Mouse (Mus musculus) pancreas, adult 10 weeks (tissue): ENCODE results near the gene Olfr284. TPM values are rescaled to one million over a fixed set of nuclear protein-coding genes. Genes with fewer than 3 reads are reported as not detected.

ENCODE experiments used
- polyA plus RNA-seq: library from polyadenylated mRNA; stranded (reverse); fragments of 350-450 nt; fragmentation: Illumina TruSeq; extraction: RNeasy Lipid Tissue Mini Kit (QIAGEN cat#74804); gene quantifications from one replicate; pipeline ENCODE4 v1.2.3, GENCODE M21; 2015; ENCODE audit warnings: low read depth, low replicate concordance; ENCODE audit not compliant: insufficient read depth

The Olfr284 gene
- polyA plus RNA-seq, result not detected

GRCm38 (mm10) chr15:98340887-98341286 lies at the start of gene Olfr284:
Gene Olfr284, minus strand, starts transcription at chr15:98340987.

GRCm38 (mm10) chr15:98380846-98381245 lies 40.1 kb upstream of the Olfr284 start, which contains the start of gene Olfr283:
Gene Olfr283, minus strand, starts transcription at chr15:98380946.

GRCm38 (mm10) chr15:98317177-98317724 lies 23.5 kb downstream of the Olfr284 start, which contains the start of gene Olfr285:
Gene Olfr285, minus strand, starts transcription at chr15:98317353.

GRCm38 (mm10) chr15:98295628-98296551 lies 44.9 kb downstream of the Olfr284 start, which contains the start of gene Zfp641:
Gene Zfp641, minus strand, starts transcription at chr15:98296161.

Other genes with a start within 250 kb of the Olfr284 start
- 5.8 TPM for gene Pfkm, start 248.4 kb downstream of the Olfr284 start, polyA plus RNA-seq
- gene Senp1, start 247.2 kb downstream of the Olfr284 start, polyA plus RNA-seq, result 3.8 TPM
- 6.8 TPM for gene Asb8, start 175.4 kb downstream of the Olfr284 start, polyA plus RNA-seq
- gene Ccdc184, start 173.8 kb downstream of the Olfr284 start, polyA plus RNA-seq, result 0.72 TPM
- gene Olfr288, start 145.4 kb downstream of the Olfr284 start, polyA plus RNA-seq, result not detected
- gene Gm44579, start 120.0 kb downstream of the Olfr284 start, polyA plus RNA-seq, result not detected
- gene Olfr287, start 119.9 kb downstream of the Olfr284 start, polyA plus RNA-seq, result not detected
- gene Olfr286, start 106.5 kb downstream of the Olfr284 start, polyA plus RNA-seq, result not detected
- gene H1fnt, start 83.7 kb downstream of the Olfr284 start, polyA plus RNA-seq, result not detected
- gene Zfp641, start 44.8 kb downstream of the Olfr284 start, polyA plus RNA-seq, result 1.1 TPM
- not detected for gene Olfr285, start 23.6 kb downstream of the Olfr284 start, polyA plus RNA-seq
- gene Olfr283, start 40.0 kb upstream of the Olfr284 start, polyA plus RNA-seq, result not detected
- gene Olfr282, start 90.2 kb upstream of the Olfr284 start, polyA plus RNA-seq, result not detected
- not detected for gene Olfr281, start 111.6 kb upstream of the Olfr284 start, polyA plus RNA-seq
- not detected for gene OR5BS1P, start 128.9 kb upstream of the Olfr284 start, polyA plus RNA-seq
- not detected for gene Lalba, start 141.7 kb upstream of the Olfr284 start, polyA plus RNA-seq
- gene Olfr279, start 151.4 kb upstream of the Olfr284 start, polyA plus RNA-seq, result not detected
- 13.7 TPM for gene Kansl2, start 193.3 kb upstream of the Olfr284 start, polyA plus RNA-seq
- 10.4 TPM for gene Ccnt1, start 229.9 kb upstream of the Olfr284 start, polyA plus RNA-seq
- 4.3 TPM for gene 4930415O20Rik, start 230.0 kb upstream of the Olfr284 start, polyA plus RNA-seq